Mouse (Mus musculus) heart, embryonic 11.5 days (tissue): Measurements from ENCODE around the gene Vmn1r15. TPM values are rescaled to one million over a fixed set of nuclear protein-coding genes. Genes with fewer than 3 reads are reported as not detected.

Source experiments
- ATAC-seq: fragments of 200-750 bp; cut with Nextera tagmentation; replicated peaks from 2 replicates; pipeline ENCODE4 v1.8.0; 2017; ENCODE audit warnings: moderate library complexity; ENCODE audit not compliant: insufficient number of reproducible peaks, low FRiP score, low TSS enrichment
- H3K27ac ChIP-seq: fragments of 300-500 bp; sonication (generic); 2 replicates; pipeline ENCODE4 v1.5.1; 2014; ENCODE audit warnings: mild to moderate bottlenecking, low read depth, low read length
- H3K27me3 ChIP-seq: fragments of 300-500 bp; sonication (generic); 2 replicates; pipeline ENCODE4 v1.6.1; 2014; ENCODE audit warnings: mild to moderate bottlenecking, low read length, mixed read lengths; ENCODE audit not compliant: control insufficient read depth, insufficient read depth
- H3K36me3 ChIP-seq: fragments of 300-500 bp; sonication (generic); 2 replicates; pipeline ENCODE4 v1.6.1; 2014; ENCODE audit warnings: mild to moderate bottlenecking, low read length, moderate library complexity, mixed read lengths; ENCODE audit not compliant: control insufficient read depth, insufficient read depth
- H3K4me1 ChIP-seq: fragments of 300-500 bp; sonication (generic); 2 replicates; pipeline ENCODE4 v1.6.1; 2014; ENCODE audit warnings: low read length; ENCODE audit not compliant: control insufficient read depth, insufficient read depth
- H3K4me2 ChIP-seq: fragments of 300-500 bp; sonication (generic); 2 replicates; pipeline ENCODE4 v1.6.1; 2014; ENCODE audit warnings: mild to moderate bottlenecking, moderate library complexity
- H3K4me3 ChIP-seq: fragments of 300-500 bp; sonication (generic); 2 replicates; pipeline ENCODE4 v1.5.1; 2014; ENCODE audit warnings: low read depth, low read length
- H3K9ac ChIP-seq: fragments of 300-500 bp; sonication (generic); 2 replicates; pipeline ENCODE4 v1.6.1; 2014; ENCODE audit warnings: mild to moderate bottlenecking, low read depth, low read length, moderate library complexity
- H3K9me3 ChIP-seq: fragments of 300-500 bp; sonication (generic); replicated peaks from 2 replicates; pipeline ENCODE4 v1.6.1; 2016; ENCODE audit warnings: low read length; ENCODE audit not compliant: control insufficient read depth
- WGBS: fragments of 180-500 bp; shearing (Covaris S2); extraction: QIAGEN DNeasy Blood & Tissue Kit; methylation state at CpG from one replicate; pipeline ENCODE4 v1.1.7; 2014; ENCODE audit not compliant: insufficient replicate concordance; 5-methylcytosine and 5-hydroxymethylcytosine counted together
- polyA plus RNA-seq: library from polyadenylated mRNA; unstranded; fragments of >200 nt; fragmentation: Nextera tagmentation; extraction: Ambion mirVana; gene quantifications from 2 replicates; pipeline ENCODE4 v1.2.1, GENCODE M21; 2014

Gene Vmn1r15
- polyA plus RNA-seq = not detected in 2 replicates

GRCm38 (mm10) chr6:57257652-57258051 is at the start of gene Vmn1r15:
Gene Vmn1r15 (plus strand): TSS chr6:57257952.
- H3K9ac ChIP-seq = no peak within 1 kb of the TSS
- WGBS = 63% methylated on average over 1 of the region's 1 CpGs
- no peak for ATAC-seq

GRCm38 (mm10) chr6:57231386-57231785 is 26.4 kb upstream of the Vmn1r15 start, which contains the start of gene Vmn1r14:
Gene Vmn1r14 (plus strand): TSS chr6:57231686.
- no peaks in the 10 kb centered on the region for H3K27me3 ChIP-seq
- no peak within 1 kb of the TSS for H3K4me2 ChIP-seq
- H3K27ac ChIP-seq = no peak within 1 kb of the TSS
- no peaks in the 10 kb centered on the region for H3K36me3 ChIP-seq
- 82% methylated on average over 3 of the region's 3 CpGs for WGBS
- no peak within 1 kb of the TSS for H3K9ac ChIP-seq
- H3K4me1 ChIP-seq = no peaks in the 10 kb centered on the region
- no peak within 1 kb of the TSS for H3K4me3 ChIP-seq
- H3K9me3 ChIP-seq = no peaks in the 10 kb centered on the region
- ATAC-seq = no peak

More at GRCm38 (mm10) chr6:57257652-57258051, at the start of gene Vmn1r15:
- H3K4me2 ChIP-seq = no peak within 1 kb of the TSS
- no peaks in the 10 kb centered on the region for H3K36me3 ChIP-seq
- no peaks in the 10 kb centered on the region for H3K9me3 ChIP-seq
- H3K27me3 ChIP-seq = no peaks in the 10 kb centered on the region
- H3K4me1 ChIP-seq = no peaks in the 10 kb centered on the region
- H3K27ac ChIP-seq = no peak within 1 kb of the TSS
- no peak within 1 kb of the TSS for H3K4me3 ChIP-seq

GRCm38 (mm10) chr6:57260990-57261389 is 3.2 kb downstream of the Vmn1r15 start:
- H3K27ac ChIP-seq = no peak overlapping the region
- no peak for ATAC-seq
- no peaks in the 10 kb centered on the region for H3K4me1 ChIP-seq
- H3K9ac ChIP-seq = no peak overlapping the region
- no peaks in the 10 kb centered on the region for H3K27me3 ChIP-seq
- WGBS = 73% methylated on average over 2 of the region's 2 CpGs
- H3K9me3 ChIP-seq = no peaks in the 10 kb centered on the region
- H3K4me2 ChIP-seq = no peak overlapping the region
- H3K4me3 ChIP-seq = no peak overlapping the region
- no peaks in the 10 kb centered on the region for H3K36me3 ChIP-seq

GRCm38 (mm10) chr6:57271881-57272280 is 14.1 kb downstream of the Vmn1r15 start:
- Histone ChIP-seq H3K27me3 (no peaks in the 10 kb centered on the region), H3K9me3 (no peaks in the 10 kb centered on the region), H3K27ac (no peak overlapping the region), H3K4me1 (no peaks in the 10 kb centered on the region), H3K4me2 (no peak overlapping the region), H3K9ac (no peak overlapping the region), H3K36me3 (no peaks in the 10 kb centered on the region), H3K4me3 (no peak overlapping the region)
- no peak for ATAC-seq
- WGBS = 62% methylated on average over 3 of the region's 3 CpGs

- no peak overlapping the region for H3K9ac ChIP-seq
- no peak overlapping the region for H3K27ac ChIP-seq
- H3K9me3 ChIP-seq = no peaks in the 10 kb centered on the region
- no peak for ATAC-seq
- no peak overlapping the region for H3K4me3 ChIP-seq
- no peaks in the 10 kb centered on the region for H3K36me3 ChIP-seq
- H3K4me2 ChIP-seq = no peak overlapping the region
- no peaks in the 10 kb centered on the region for H3K4me1 ChIP-seq
- no peaks in the 10 kb centered on the region for H3K27me3 ChIP-seq
Observed at GRCm38 (mm10) chr6:57272517-57272916, 14.8 kb downstream of the Vmn1r15 start.

- Histone ChIP-seq H3K4me3 (no peak overlapping the region), H3K9me3 (no peaks in the 10 kb centered on the region), H3K27ac (no peak overlapping the region), H3K27me3 (no peaks in the 10 kb centered on the region), H3K4me2 (no peak overlapping the region), H3K9ac (no peak overlapping the region), H3K36me3 (no peaks in the 10 kb centered on the region), H3K4me1 (no peaks in the 10 kb centered on the region)
- no peak for ATAC-seq
Observed at GRCm38 (mm10) chr6:57278952-57279351, 21.2 kb downstream of the Vmn1r15 start.

Other genes starting within 250 kb of the Vmn1r15 start
- not detected in 2 replicates for gene Vmn1r7, start 232.6 kb upstream of the Vmn1r15 start, polyA plus RNA-seq
- not detected in 2 replicates for gene Vmn1r8, start 225.7 kb upstream of the Vmn1r15 start, polyA plus RNA-seq
- gene Vmn1r9, start 191.2 kb upstream of the Vmn1r15 start, polyA plus RNA-seq = not detected in 2 replicates
- not detected in 2 replicates for gene Vmn1r10, start 148.5 kb upstream of the Vmn1r15 start, polyA plus RNA-seq
- gene Vmn1r11, start 124.5 kb upstream of the Vmn1r15 start, polyA plus RNA-seq = not detected in 2 replicates
- gene Vmn1r12, start 101.0 kb upstream of the Vmn1r15 start, polyA plus RNA-seq = not detected in 2 replicates
- not detected in 2 replicates for gene Vmn1r13, start 54.7 kb upstream of the Vmn1r15 start, polyA plus RNA-seq
- gene Vmn1r14, start 26.3 kb upstream of the Vmn1r15 start, polyA plus RNA-seq = not detected in 2 replicates
- not detected in 2 replicates for gene Vmn1r16, start 71.5 kb downstream of the Vmn1r15 start, polyA plus RNA-seq
- not detected in 2 replicates for gene Vmn1r17, start 105.8 kb downstream of the Vmn1r15 start, polyA plus RNA-seq
- not detected in 2 replicates for gene Vmn1r18, start 137.8 kb downstream of the Vmn1r15 start, polyA plus RNA-seq
- gene Vmn1r19, start 145.8 kb downstream of the Vmn1r15 start, polyA plus RNA-seq = not detected in 2 replicates
- gene Vmn1r20, start 171.0 kb downstream of the Vmn1r15 start, polyA plus RNA-seq = not detected in 2 replicates